Mouse (Mus musculus) cerebellum, adult 2 months (tissue): ENCODE measurements around the gene Slc33a1.

Experiments
- CTCF ChIP-seq: fragments of 200-500 bp; IDR thresholded peaks from 2 replicates; pipeline ENCODE4 v1.5.1; 2011; ENCODE audit warnings: low read depth, mild to moderate bottlenecking, control low read depth, low read length, moderate library complexity, borderline replicate concordance; ENCODE audit not compliant: insufficient read depth
- POLR2A ChIP-seq: fragments of 200-500 bp; IDR thresholded peaks from 2 replicates; pipeline ENCODE4 v1.6.1; 2011; ENCODE audit warnings: low read length, control low read depth, borderline replicate concordance; ENCODE audit not compliant: insufficient read depth

- TF ChIP-seq CTCF: no peak
- 0 out of 2 replicates have a peak, but pooled peaks have one; percentile 66 for TF ChIP-seq POLR2A
These were observed 11.7 kb upstream of the Slc33a1 start, which contains the start of gene Gmps for GRCm38 (mm10) chr3:63975955-63976908.
